Mouse (Mus musculus) CH12.LX (cell line): Measurements from ENCODE around the gene Ascc2. TPM values are rescaled to one million over a fixed set of nuclear protein-coding genes. Genes with fewer than 3 reads are reported as not detected.

ENCODE experiments used
- DNase-seq: peaks from one replicate; pipeline ENCODE4 v3.0.0-alpha.2; 2013; ENCODE audit errors: extremely low read depth
- H3K27ac ChIP-seq: 2 replicates; pipeline ENCODE4 v1.5.1; 2012; ENCODE audit warnings: low read depth, mild to moderate bottlenecking, control low read depth, moderate library complexity; ENCODE audit not compliant: insufficient read depth
- H3K27me3 ChIP-seq: replicated peaks from 2 replicates; pipeline ENCODE3; 2012; ENCODE audit warnings: inconsistent platforms
- H3K36me3 ChIP-seq, 2 experiments: replicated peaks in 1 of 2; 2 replicates each; pipeline versions ENCODE3 to v1.6.1; 2012; ENCODE audit warnings: inconsistent platforms in 1 of 2, low read length in 1 of 2, mild to moderate bottlenecking in 1 of 2, mixed read lengths in 1 of 2, moderate library complexity in 1 of 2; ENCODE audit not compliant: control insufficient read depth in 1 of 2, insufficient read depth in 1 of 2
- H3K4me1 ChIP-seq, 2 experiments: 2 replicates each; pipeline ENCODE4 v1.6.1; 2012; ENCODE audit warnings: inconsistent platforms in 1 of 2, moderate library complexity in 1 of 2; ENCODE audit not compliant: insufficient read depth in 2 of 2, control insufficient read depth in 1 of 2
- H3K4me2 ChIP-seq: 2 replicates; pipeline ENCODE4 v1.6.1; 2012; ENCODE audit warnings: low read depth, mild to moderate bottlenecking, control low read depth; ENCODE audit not compliant: poor library complexity, insufficient read depth, severe bottlenecking
- H3K4me3 ChIP-seq, 3 experiments: fragments of 150-350 bp in 1 of 3; sonication (generic) in 1 of 3; replicated peaks in 1 of 3; 2 replicates each; pipeline versions ENCODE3 to v1.5.1; 2011 to 2012; ENCODE audit warnings: low read depth in 2 of 3, low read length in 2 of 3, mild to moderate bottlenecking in 2 of 3, moderate library complexity in 2 of 3, control low read depth in 1 of 3, improper control_type of control experiment in 1 of 3, inconsistent platforms in 1 of 3, mixed read lengths in 1 of 3; ENCODE audit not compliant: poor library complexity in 1 of 3
- H3K79me2 ChIP-seq: replicated peaks from 2 replicates; pipeline ENCODE4 v1.6.1; 2012; ENCODE audit warnings: mild to moderate bottlenecking, moderate library complexity; ENCODE audit not compliant: control insufficient read depth, poor library complexity, insufficient read depth, severe bottlenecking; ENCODE audit errors: extremely low read depth
- H3K9ac ChIP-seq: 2 replicates; pipeline ENCODE4 v1.6.1; 2012; ENCODE audit warnings: low read depth, mild to moderate bottlenecking, control low read depth, moderate library complexity; ENCODE audit not compliant: insufficient read depth
- H3K9me3 ChIP-seq: replicated peaks from 2 replicates; pipeline ENCODE3; 2012; ENCODE audit warnings: low read length, inconsistent platforms, mixed read lengths
- BHLHE40 ChIP-seq: IDR thresholded peaks from 2 replicates; pipeline ENCODE4 v1.6.1; 2011; ENCODE audit warnings: mild to moderate bottlenecking, low read depth, low read length, improper control_type of control experiment
- CHD1 ChIP-seq: IDR thresholded peaks from 2 replicates; pipeline ENCODE4 v1.6.1; 2012; ENCODE audit warnings: low read depth, low read length, improper control_type of control experiment, inconsistent platforms
- CHD2 ChIP-seq: IDR thresholded peaks from 2 replicates; pipeline ENCODE4 v1.6.1; 2011; ENCODE audit warnings: low read length, improper control_type of control experiment
- IRF4 ChIP-seq: IDR thresholded peaks from 2 replicates; pipeline ENCODE4 v1.6.1; 2014; ENCODE audit warnings: low read depth, mild to moderate bottlenecking, inconsistent platforms, low read length, improper control_type of control experiment
- JUN ChIP-seq: IDR thresholded peaks from 2 replicates; pipeline ENCODE4 v1.6.1; 2011; ENCODE audit warnings: low read depth, mild to moderate bottlenecking, low read length, improper control_type of control experiment, moderate library complexity; ENCODE audit not compliant: insufficient read depth
- KAT2A ChIP-seq: IDR thresholded peaks from 2 replicates; pipeline ENCODE4 v1.6.1; 2012; ENCODE audit warnings: low read length, improper control_type of control experiment, inconsistent platforms; ENCODE audit not compliant: insufficient replicate concordance
- MAFK ChIP-seq: IDR thresholded peaks from 2 replicates; pipeline ENCODE4 v1.6.1; 2011; ENCODE audit warnings: low read length, improper control_type of control experiment; ENCODE audit not compliant: insufficient replicate concordance
- MAX ChIP-seq: IDR thresholded peaks from 2 replicates; pipeline ENCODE4 v1.6.1; 2011; ENCODE audit warnings: low read length, improper control_type of control experiment
- MAZ ChIP-seq: IDR thresholded peaks from 2 replicates; pipeline ENCODE4 v1.6.1; 2012; ENCODE audit warnings: low read depth, mild to moderate bottlenecking, inconsistent platforms, low read length, improper control_type of control experiment, moderate library complexity
- MXI1 ChIP-seq: IDR thresholded peaks from 2 replicates; pipeline ENCODE4 v1.6.1; 2011; ENCODE audit warnings: mild to moderate bottlenecking, low read depth, low read length, improper control_type of control experiment
- NELFE ChIP-seq: IDR thresholded peaks from 2 replicates; pipeline ENCODE4 v1.6.1; 2011; ENCODE audit warnings: low read depth, low read length, improper control_type of control experiment
- PAX5 ChIP-seq: IDR thresholded peaks from 2 replicates; pipeline ENCODE4 v1.6.1; 2012; ENCODE audit warnings: low read length, inconsistent platforms, mixed read lengths
- POLR2A ChIP-seq: IDR thresholded peaks from 2 replicates; pipeline ENCODE4 v1.6.1; 2011; ENCODE audit warnings: low read depth, mild to moderate bottlenecking, improper control_type of control experiment, low read length
- RAD21 ChIP-seq: IDR thresholded peaks from 2 replicates; pipeline ENCODE4 v1.6.1; 2011; ENCODE audit warnings: low read depth, mild to moderate bottlenecking, low read length, improper control_type of control experiment, moderate library complexity
- RCOR1 ChIP-seq: conservative IDR thresholded peaks from 2 replicates; pipeline ENCODE4 v1.6.1; 2012; ENCODE audit warnings: low read depth, mild to moderate bottlenecking, inconsistent platforms, low read length, improper control_type of control experiment
- SIN3A ChIP-seq: IDR thresholded peaks from 2 replicates; pipeline ENCODE4 v1.6.1; 2012; ENCODE audit warnings: low read length, improper control_type of control experiment, inconsistent platforms
- TCF12 ChIP-seq: IDR thresholded peaks from 2 replicates; pipeline ENCODE4 v1.6.1; 2014; ENCODE audit warnings: low read depth, mild to moderate bottlenecking, inconsistent platforms, low read length, improper control_type of control experiment
- USF1 ChIP-seq: IDR thresholded peaks from 2 replicates; pipeline ENCODE4 v1.6.1; 2014; ENCODE audit warnings: low read depth, mild to moderate bottlenecking, inconsistent platforms, low read length, improper control_type of control experiment
- USF2 ChIP-seq: conservative IDR thresholded peaks from 2 replicates; pipeline ENCODE4 v1.6.1; 2011; ENCODE audit warnings: low read depth, low read length, improper control_type of control experiment
- ZC3H11A ChIP-seq: IDR thresholded peaks from 2 replicates; pipeline ENCODE4 v1.6.1; 2012; ENCODE audit warnings: low read depth, mild to moderate bottlenecking, inconsistent platforms, low read length, improper control_type of control experiment
- ZNF384 ChIP-seq: IDR thresholded peaks from 2 replicates; pipeline ENCODE4 v1.6.1; 2012; ENCODE audit warnings: low read depth, low read length, improper control_type of control experiment, inconsistent platforms
- dilution Hi-C: fragments of 300-500 bp; cut with MboI; formaldehyde crosslinking; loops from 2 replicates; pipeline ENCODE4 v1.14.3; 2020; ENCODE audit warnings: low sequenced_read_pairs; ENCODE audit not compliant: extremely low pct_unique_long_range_greater_than_20kb, extremely low pct_ligation_motif_present
- in situ Hi-C: fragments of 300-500 bp; cut with MboI; formaldehyde crosslinking; loops from 3 replicates; pipeline ENCODE4 v1.14.3; 2019; ENCODE audit warnings: low sequenced_read_pairs, low pct_ligation_motif_present, low pct_unique_long_range_greater_than_20kb, mixed read lengths
- polyA plus RNA-seq: library from polyadenylated mRNA; unstranded; fragments of >175 nt; gene quantifications from 2 replicates; pipeline ENCODE4 v1.2.1, GENCODE M21; 2012; ENCODE audit warnings: low read depth; ENCODE audit not compliant: insufficient read length
- total RNA-seq, 2 experiments: library from RNA; depleted of rRNA; stranded (reverse); fragments of 300-350 nt in 1 of 2; fragments of >200 nt in 1 of 2; gene quantifications; 2 replicates each; pipeline ENCODE4 v1.2.3; 2012 to 2014

Gene Ascc2
- total and polyA plus RNA-seq, 3 experiments, result 25.1 to 52.9 (median 34.6) TPM

DNA sequence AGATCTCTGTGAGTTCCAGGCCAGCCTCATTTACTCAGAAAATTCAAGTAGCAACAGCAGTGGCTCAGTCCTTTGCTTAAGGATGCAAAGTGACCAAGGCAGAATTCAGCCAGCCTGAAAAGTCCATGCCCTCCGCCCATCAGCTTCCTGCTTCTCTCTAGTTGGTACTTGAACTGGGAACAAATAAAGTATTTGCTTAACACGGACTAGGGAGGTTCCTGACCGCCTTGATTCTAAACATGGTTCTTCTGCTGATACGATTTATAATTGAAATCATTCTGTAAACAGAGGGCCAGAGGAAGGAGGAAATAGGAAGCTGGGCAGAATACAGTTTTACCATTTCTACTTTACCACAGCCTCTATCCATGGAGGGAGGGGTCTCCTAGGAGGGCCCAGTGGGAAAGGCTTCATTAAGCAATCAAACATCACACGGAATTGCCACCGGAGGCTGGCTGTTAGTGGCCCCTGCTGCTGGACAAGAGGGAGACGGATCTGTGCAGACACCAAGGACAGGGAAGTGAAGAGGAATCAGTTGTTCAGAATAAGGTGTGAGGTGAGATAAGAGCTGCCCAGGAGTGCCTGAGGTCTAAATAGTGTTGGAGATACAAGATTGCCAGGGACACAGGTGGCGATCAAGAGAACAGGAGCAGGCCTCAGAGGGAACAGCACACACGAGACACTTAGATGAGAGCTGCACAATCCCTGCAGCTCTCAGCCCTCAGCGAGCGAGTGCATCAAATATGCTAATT is 51.3 kb downstream of the Ascc2 start:
- Histone ChIP-seq H3K27ac (no peak overlapping the region), H3K79me2 (no peaks in the 10 kb centered on the region), H3K4me2 (no peak overlapping the region), H3K4me3 (no peak overlapping the region), H3K4me1 (peaks cover 4 to 31% of the 10 kb centered on the region in 2 experiments; a peak in 2 of 4 replicates), H3K36me3 (peaks cover 0 to 18% of the 10 kb centered on the region in 2 experiments), H3K9ac (no peak overlapping the region), H3K27me3 (no peaks in the 10 kb centered on the region), H3K9me3 (no peaks in the 10 kb centered on the region)
- no peak for DNase-seq
- no peak for TF ChIP-seq POLR2A
- no peak for TF ChIP-seq CHD2
- no peak for TF ChIP-seq RCOR1
- no peak for TF ChIP-seq PAX5
- no peak for TF ChIP-seq BHLHE40
- TF ChIP-seq KAT2A, result no peak
- dilution Hi-C loops, result no loop called here
- in situ Hi-C loops, result no loop called here

DNA sequence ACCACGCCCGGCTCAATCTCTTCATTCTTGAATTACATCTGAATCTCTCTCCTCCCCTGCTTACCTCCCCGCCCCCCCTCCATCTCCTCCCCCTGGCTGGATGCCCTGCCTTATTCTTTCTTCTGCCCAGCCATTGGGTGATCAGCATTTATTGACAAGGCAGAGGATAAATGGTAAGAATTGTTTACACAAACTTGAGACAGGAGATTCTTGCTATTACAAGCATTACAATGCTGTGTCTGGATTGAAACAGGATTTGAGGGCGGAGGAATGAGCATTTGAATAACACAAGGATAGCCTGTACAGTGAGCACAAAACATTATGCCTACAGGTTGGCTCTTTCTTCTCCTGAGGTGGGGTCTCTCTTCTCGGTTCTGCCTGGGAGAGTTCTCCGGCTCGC is 52.8 kb downstream of the Ascc2 start:
- Histone ChIP-seq H3K36me3 (peaks cover 0 to 4% of the 10 kb centered on the region in 2 experiments), H3K9me3 (peaks cover 4% of the 10 kb centered on the region), H3K4me3 (no peak overlapping the region), H3K9ac (no peak overlapping the region), H3K79me2 (no peaks in the 10 kb centered on the region), H3K4me1 (peaks cover 4 to 28% of the 10 kb centered on the region in 2 experiments; a peak in 2 of 4 replicates), H3K27me3 (no peaks in the 10 kb centered on the region)
- dilution Hi-C loops, result no loop called here
- no peak for DNase-seq
- TF ChIP-seq USF2, result no peak
- no peak for TF ChIP-seq RCOR1
- TF ChIP-seq CHD1, result no peak
- TF ChIP-seq TCF12, result no peak
- TF ChIP-seq ZC3H11A, result no peak
- no peak for TF ChIP-seq RAD21
- TF ChIP-seq ZNF384, result no peak
- TF ChIP-seq MAX, result no peak
- no peak for TF ChIP-seq MAZ
- no peak for TF ChIP-seq NELFE
- TF ChIP-seq JUN, result no peak
- TF ChIP-seq MXI1, result no peak
- TF ChIP-seq IRF4, result no peak
- no peak for TF ChIP-seq SIN3A
- no peak for TF ChIP-seq MAFK
- no peak for TF ChIP-seq USF1
- TF ChIP-seq, all 38 proteins: peak for 0
- no peak overlapping the region for H3K27ac ChIP-seq
- in situ Hi-C loops, result no loop called here
- H3K4me2 ChIP-seq, result no peak overlapping the region
